Mouse (Mus musculus) stomach, embryonic 16.5 days (tissue): ENCODE data around the gene Irf1. TPM values are rescaled to one million over a fixed set of nuclear protein-coding genes. Genes with fewer than 3 reads are reported as not detected.
A peak's percentile ranks its signal among the peaks of the same experiment; 100 is the strongest.

ENCODE experiments used
- ATAC-seq: fragments of 200-750 bp; cut with Nextera tagmentation; 2 replicates; pipeline ENCODE4 v1.8.0; 2017; ENCODE audit warnings: moderate number of reproducible peaks, moderate TSS enrichment; ENCODE audit not compliant: insufficient read depth, low FRiP score
- H3K27ac ChIP-seq: fragments of 300-500 bp; sonication (generic); 2 replicates; pipeline ENCODE4 v1.5.1; 2014; ENCODE audit warnings: low read length
- H3K27me3 ChIP-seq: fragments of 300-500 bp; sonication (generic); 2 replicates; pipeline ENCODE4 v1.6.1; 2014; ENCODE audit warnings: low read length, control low read depth, mixed read lengths; ENCODE audit not compliant: control insufficient read depth, insufficient read depth
- H3K36me3 ChIP-seq: fragments of 300-500 bp; sonication (generic); 2 replicates; pipeline ENCODE4 v1.6.1; 2014; ENCODE audit warnings: low read length; ENCODE audit not compliant: control insufficient read depth, insufficient read depth
- H3K4me1 ChIP-seq: fragments of 300-500 bp; sonication (generic); 2 replicates; pipeline ENCODE4 v1.6.1; 2014; ENCODE audit warnings: low read length, control low read depth, mixed read lengths; ENCODE audit not compliant: control insufficient read depth, insufficient read depth
- H3K4me2 ChIP-seq: fragments of 300-500 bp; sonication (generic); 2 replicates; pipeline ENCODE4 v1.6.1; 2014; ENCODE audit warnings: low read depth, low read length, mixed read lengths
- H3K4me3 ChIP-seq: fragments of 300-500 bp; sonication (generic); replicated peaks from 2 replicates; pipeline ENCODE4 v1.5.1; 2014; ENCODE audit warnings: mild to moderate bottlenecking, low read length
- H3K9ac ChIP-seq: fragments of 300-500 bp; sonication (generic); 2 replicates; pipeline ENCODE4 v1.6.1; 2014; ENCODE audit warnings: low read length
- H3K9me3 ChIP-seq: fragments of 300-500 bp; sonication (generic); replicated peaks from 2 replicates; pipeline ENCODE4 v1.6.1; 2016; ENCODE audit warnings: low read length, control low read depth; ENCODE audit not compliant: control insufficient read depth
- WGBS: fragments of 180-500 bp; shearing (Covaris S2); extraction: QIAGEN DNeasy Blood & Tissue Kit; methylation state at CpG from one replicate; pipeline ENCODE4 v1.1.7; 2014; 5-methylcytosine and 5-hydroxymethylcytosine counted together
- polyA plus RNA-seq: library from polyadenylated mRNA; unstranded; fragments of >200 nt; fragmentation: Nextera tagmentation; extraction: Ambion mirVana; gene quantifications from 2 replicates; pipeline ENCODE4 v1.2.1, GENCODE M21; 2015

Irf1 gene
- polyA plus RNA-seq, 1 experiment from 2014 or later, result 25.8 TPM

- Histone ChIP-seq H3K9ac (0 out of 2 replicates have a peak overlapping the region, but pooled peaks have one; percentile 62), H3K27ac (peak overlapping the region; percentile 93), H3K9me3 (no peaks in the 10 kb centered on the region), H3K27me3 (no peaks in the 10 kb centered on the region), H3K4me3 (no peak overlapping the region), H3K4me2 (no peak overlapping the region), H3K36me3 (no peaks in the 10 kb centered on the region), H3K4me1 (peaks cover 44% of the 10 kb centered on the region)
- WGBS, result 62% methylated on average over 5 of the region's 5 CpGs
- no peak for ATAC-seq
These were observed 5.2 kb upstream of the Irf1 start for GRCm38 (mm10) chr11:53764581-53764980.

- no peak overlapping the region for H3K27ac ChIP-seq
- no peak overlapping the region for H3K4me3 ChIP-seq
- no peak overlapping the region for H3K9ac ChIP-seq
- no peak for ATAC-seq
- 76% methylated on average over 13 of the region's 13 CpGs for WGBS
- H3K4me1 ChIP-seq, result peaks cover 21% of the 10 kb centered on the region
- no peak overlapping the region for H3K4me2 ChIP-seq
- no peaks in the 10 kb centered on the region for H3K36me3 ChIP-seq
- H3K27me3 ChIP-seq, result no peaks in the 10 kb centered on the region
- H3K9me3 ChIP-seq, result no peaks in the 10 kb centered on the region
These were observed 1.2 kb upstream of the Irf1 start for GRCm38 (mm10) chr11:53768422-53769184.

- Histone ChIP-seq H3K4me2 (peak overlapping the region; percentile 78), H3K9ac (peak overlapping the region; percentile 86), H3K4me1 (peaks cover 17% of the 10 kb centered on the region), H3K27ac (peak overlapping the region; percentile 2; the same call in 1 of the 2 replicates), H3K9me3 (no peaks in the 10 kb centered on the region), H3K27me3 (no peaks in the 10 kb centered on the region), H3K36me3 (no peaks in the 10 kb centered on the region), H3K4me3 (peak overlapping the region; percentile 87)
- WGBS, result 55% methylated on average over 12 of the region's 12 CpGs
- ATAC-seq, result no peak
These were observed 633 bp upstream of the Irf1 start for GRCm38 (mm10) chr11:53769185-53769576.

GRCm38 (mm10) chr11:53770125-53770791, 444 bp downstream of the Irf1 start:
- Histone ChIP-seq H3K36me3 (no peaks in the 10 kb centered on the region), H3K4me3 (peak overlapping the region; percentile 87), H3K27me3 (no peaks in the 10 kb centered on the region), H3K9me3 (no peaks in the 10 kb centered on the region), H3K9ac (peak overlapping the region; percentile 86), H3K27ac (peak overlapping the region; percentile 88), H3K4me1 (peaks cover 16% of the 10 kb centered on the region), H3K4me2 (peak overlapping the region; percentile 78)
- WGBS, result under 1% methylated on average over 75 of the region's 75 CpGs
- peak; percentile 86 for ATAC-seq

GRCm38 (mm10) chr11:53771001-53771744, 1.4 kb downstream of the Irf1 start:
- Histone ChIP-seq H3K4me2 (peak overlapping the region; percentile 78), H3K36me3 (0 out of 2 replicates have a peak, but pooled peaks cover 1% of the 10 kb centered on the region), H3K9ac (peak overlapping the region; percentile 86), H3K4me1 (peaks cover 16% of the 10 kb centered on the region), H3K27ac (peak overlapping the region; percentile 40; the same call in 1 of the 2 replicates), H3K9me3 (no peaks in the 10 kb centered on the region), H3K27me3 (no peaks in the 10 kb centered on the region), H3K4me3 (peak overlapping the region; percentile 87)
- 70% methylated on average over 11 of the region's 11 CpGs for WGBS
- ATAC-seq, result no peak

- Histone ChIP-seq H3K27me3 (no peaks in the 10 kb centered on the region), H3K9me3 (no peaks in the 10 kb centered on the region), H3K27ac (no peak overlapping the region), H3K9ac (no peak overlapping the region), H3K4me1 (peaks cover 16% of the 10 kb centered on the region), H3K36me3 (peaks cover 6% of the 10 kb centered on the region; the same call in 1 of the 2 replicates), H3K4me3 (no peak overlapping the region), H3K4me2 (peak overlapping the region; percentile 78; the same call in 1 of the 2 replicates)
- ATAC-seq, result no peak
- 79% methylated on average over 9 of the region's 9 CpGs for WGBS
These were observed 2.7 kb downstream of the Irf1 start for GRCm38 (mm10) chr11:53772536-53772935.

- Histone ChIP-seq H3K9ac (no peak within 1 kb of the TSS), H3K9me3 (no peaks in the 10 kb centered on the region), H3K4me2 (peak within 1 kb of the TSS; percentile 78), H3K27me3 (no peaks in the 10 kb centered on the region), H3K27ac (no peak within 1 kb of the TSS), H3K4me1 (peaks cover 16% of the 10 kb centered on the region), H3K4me3 (no peak within 1 kb of the TSS), H3K36me3 (peaks cover 6% of the 10 kb centered on the region; the same call in 1 of the 2 replicates)
- WGBS, result 95% methylated on average over 5 of the region's 5 CpGs
- no peak for ATAC-seq
These were observed 3.3 kb downstream of the Irf1 start, which contains the start of gene Gm17334 for GRCm38 (mm10) chr11:53773087-53773486. Gene Gm17334 (minus strand): TSS chr11:53773187.

- Histone ChIP-seq H3K27ac (no peak overlapping the region), H3K27me3 (no peaks in the 10 kb centered on the region), H3K4me1 (peaks cover 16% of the 10 kb centered on the region), H3K9me3 (no peaks in the 10 kb centered on the region), H3K36me3 (peaks cover 6% of the 10 kb centered on the region; the same call in 1 of the 2 replicates), H3K4me3 (no peak overlapping the region), H3K9ac (no peak overlapping the region), H3K4me2 (no peak overlapping the region)
- WGBS, result 91% methylated on average over 16 of the region's 16 CpGs
- no peak for ATAC-seq
These were observed 4.0 kb downstream of the Irf1 start for GRCm38 (mm10) chr11:53773641-53774360.
